Mouse (Mus musculus): Measurements from ENCODE around the gene Mogs. TPM values are rescaled to one million over a fixed set of nuclear protein-coding genes. Genes with fewer than 3 reads are reported as not detected.

The Mogs gene
- polyA plus RNA-seq, 1 experiment from 2014 or later: 25.7 TPM

GRCm38 (mm10) chr6:83101688-83102556 is 13.4 kb upstream of the Mogs start:
- H3K36me3 ChIP-seq: peaks cover 13% of the 10 kb centered on the region
- H3K4me1 ChIP-seq (replicated peaks): peaks cover 23% of the 10 kb centered on the region
- H3K9ac ChIP-seq: peak overlapping the region; percentile 92
- H3K27me3 ChIP-seq: peaks cover 3% of the 10 kb centered on the region; the same call in 1 of the 2 replicates
- H3K4me3 ChIP-seq: peak overlapping the region; percentile 80
- peak overlapping the region; percentile 90 for H3K27ac ChIP-seq
- ATAC-seq (ENCODE audit: low FRiP score): peak; percentile 80
- no peaks in the 10 kb centered on the region for H3K9me3 ChIP-seq
- WGBS: 1% methylated on average over 64 of the region's 74 CpGs
- H3K4me2 ChIP-seq: peak overlapping the region; percentile 98

- Histone ChIP-seq H3K4me1 (replicated peaks) (peaks cover 32% of the 10 kb centered on the region), H3K27me3 (peaks cover 3% of the 10 kb centered on the region; the same call in 1 of the 2 replicates), H3K4me2 (peak overlapping the region; percentile 98), H3K9ac (peak overlapping the region; percentile 92), H3K36me3 (peaks cover 19% of the 10 kb centered on the region), H3K27ac (no peak overlapping the region), H3K9me3 (no peaks in the 10 kb centered on the region), H3K4me3 (peak overlapping the region; percentile 80)
- 43% methylated on average over 11 of the region's 11 CpGs for WGBS
- no peak for ATAC-seq (ENCODE audit: low FRiP score)
Measured at GRCm38 (mm10) chr6:83103130-83103650, 12.1 kb upstream of the Mogs start.

GRCm38 (mm10) chr6:83104158-83104557 is 11.1 kb upstream of the Mogs start:
- no peak overlapping the region for H3K4me3 ChIP-seq
- 66% methylated on average over 4 of the region's 4 CpGs for WGBS
- H3K27ac ChIP-seq: no peak overlapping the region
- H3K4me2 ChIP-seq: no peak overlapping the region
- no peaks in the 10 kb centered on the region for H3K9me3 ChIP-seq
- peaks cover 19% of the 10 kb centered on the region for H3K36me3 ChIP-seq
- no peak overlapping the region for H3K9ac ChIP-seq
- no peak for ATAC-seq (ENCODE audit: low FRiP score)
- peaks cover 37% of the 10 kb centered on the region for H3K4me1 ChIP-seq (replicated peaks)
- H3K27me3 ChIP-seq: peaks cover 3% of the 10 kb centered on the region; the same call in 1 of the 2 replicates

GRCm38 (mm10) chr6:83107566-83108400 is 7.5 kb upstream of the Mogs start:
- ATAC-seq (ENCODE audit: low FRiP score): no peak
- 33% methylated on average over 13 of the region's 13 CpGs for WGBS
- H3K36me3 ChIP-seq: peaks cover 23% of the 10 kb centered on the region
- peak overlapping the region; percentile 88; the same call in 1 of the 2 replicates for H3K27ac ChIP-seq
- peak overlapping the region; percentile 82 for H3K4me2 ChIP-seq
- H3K9me3 ChIP-seq: no peaks in the 10 kb centered on the region
- H3K9ac ChIP-seq: peak overlapping the region; percentile 89
- H3K4me1 ChIP-seq (replicated peaks): peaks cover 38% of the 10 kb centered on the region
- peaks cover 3% of the 10 kb centered on the region; the same call in 1 of the 2 replicates for H3K27me3 ChIP-seq
- H3K4me3 ChIP-seq: peak overlapping the region; percentile 83

- peak; percentile 90 for ATAC-seq (ENCODE audit: low FRiP score)
- Histone ChIP-seq H3K27ac (peak within 1 kb of the TSS; percentile 88), H3K9me3 (no peaks in the 10 kb centered on the region), H3K9ac (peak within 1 kb of the TSS; percentile 89), H3K36me3 (peaks cover 23% of the 10 kb centered on the region), H3K4me3 (peak within 1 kb of the TSS; percentile 83), H3K4me1 (replicated peaks) (peaks cover 29% of the 10 kb centered on the region), H3K4me2 (peak within 1 kb of the TSS; percentile 82), H3K27me3 (no peaks in the 10 kb centered on the region)
- whole genome bisulfite sequencing: under 1% methylated on average over 76 of the region's 76 CpGs
Measured at GRCm38 (mm10) chr6:83108762-83109668, 6.3 kb upstream of the Mogs start, which contains the start of gene Mrpl53. TSS of gene Mrpl53 (plus strand) at chr6:83109040.

- Histone ChIP-seq H3K9ac (no peak overlapping the region), H3K27me3 (no peaks in the 10 kb centered on the region), H3K4me1 (replicated peaks) (peaks cover 47% of the 10 kb centered on the region), H3K27ac (no peak overlapping the region), H3K4me3 (no peak overlapping the region), H3K36me3 (peaks cover 13% of the 10 kb centered on the region), H3K9me3 (no peaks in the 10 kb centered on the region), H3K4me2 (no peak overlapping the region)
- ATAC-seq (ENCODE audit: low FRiP score): no peak
- 92% methylated on average over 4 of the region's 4 CpGs for WGBS
Measured at GRCm38 (mm10) chr6:83111510-83112136, 3.7 kb upstream of the Mogs start.

- Histone ChIP-seq H3K27ac (peak overlapping the region; percentile 89), H3K9ac (peak overlapping the region; percentile 94)
Measured at GRCm38 (mm10) chr6:83115682-83116372, 531 bp downstream of the Mogs start.

GRCm38 (mm10) chr6:83116373-83117164 is 1.3 kb downstream of the Mogs start:
- Histone ChIP-seq H3K4me1 (replicated peaks) (peaks cover 56% of the 10 kb centered on the region), H3K9me3 (no peaks in the 10 kb centered on the region), H3K9ac (peak overlapping the region; percentile 94), H3K4me3 (peak overlapping the region; percentile 88), H3K27me3 (no peaks in the 10 kb centered on the region), H3K36me3 (peaks cover 29% of the 10 kb centered on the region), H3K4me2 (peak overlapping the region; percentile 99), H3K27ac (peak overlapping the region; percentile 89)
- no peak for ATAC-seq (ENCODE audit: low FRiP score)
- WGBS: 83% methylated on average over 11 of the region's 11 CpGs

More at GRCm38 (mm10) chr6:83115682-83116372, 531 bp downstream of the Mogs start:
- WGBS: 1% methylated on average over 36 of the region's 48 CpGs
- no peaks in the 10 kb centered on the region for H3K9me3 ChIP-seq
- peak; percentile 63 for ATAC-seq (ENCODE audit: low FRiP score)
- H3K27me3 ChIP-seq: no peaks in the 10 kb centered on the region
- peaks cover 56% of the 10 kb centered on the region for H3K4me1 ChIP-seq (replicated peaks)
- H3K4me2 ChIP-seq: peak overlapping the region; percentile 99
- peaks cover 30% of the 10 kb centered on the region for H3K36me3 ChIP-seq
- peak overlapping the region; percentile 88 for H3K4me3 ChIP-seq

- peak overlapping the region; percentile 88; the same call in 1 of the 2 replicates for H3K4me3 ChIP-seq
- ATAC-seq (ENCODE audit: low FRiP score): no peak
- H3K4me1 ChIP-seq (replicated peaks): peaks cover 61% of the 10 kb centered on the region
Measured at GRCm38 (mm10) chr6:83117165-83117438, 1.8 kb downstream of the Mogs start.

GRCm38 (mm10) chr6:83117616-83118015 is 2.3 kb downstream of the Mogs start:
- Histone ChIP-seq H3K36me3 (peaks cover 29% of the 10 kb centered on the region), H3K27ac (no peak overlapping the region), H3K4me2 (no peak overlapping the region), H3K4me1 (replicated peaks) (peaks cover 66% of the 10 kb centered on the region), H3K27me3 (no peaks in the 10 kb centered on the region), H3K9me3 (no peaks in the 10 kb centered on the region), H3K4me3 (peak overlapping the region; percentile 88; the same call in 1 of the 2 replicates), H3K9ac (peak overlapping the region; percentile 94)
- ATAC-seq (ENCODE audit: low FRiP score): no peak
- WGBS: 93% methylated on average over 13 of the region's 13 CpGs

More at GRCm38 (mm10) chr6:83117165-83117438, 1.8 kb downstream of the Mogs start:
- peaks cover 29% of the 10 kb centered on the region for H3K36me3 ChIP-seq
- H3K27me3 ChIP-seq: no peaks in the 10 kb centered on the region
- WGBS: 89% methylated on average over 4 of the region's 4 CpGs
- H3K9me3 ChIP-seq: no peaks in the 10 kb centered on the region
- peak overlapping the region; percentile 94 for H3K9ac ChIP-seq
- H3K27ac ChIP-seq: no peak overlapping the region; the same call in 1 of the 2 replicates
- peak overlapping the region; percentile 99 for H3K4me2 ChIP-seq
